Mouse (Mus musculus) spleen, embryonic (tissue): ENCODE measurements around the gene Notch1.

Experiments
- CTCF ChIA-PET: fragments of 350-600 bp; sonication (Branson Sonifier 250); formaldehyde crosslinking; loops from one replicate; lab custom pipeline; 2022; lab: Charles Lee

The Notch1 gene

GRCm38 (mm10) chr2:26516275-26516674, at the start of gene Notch1:
TSS of gene Notch1 (minus strand) at chr2:26516663.
- CTCF ChIA-PET = no interaction called here

GRCm38 (mm10) chr2:26566221-26566620, 49.8 kb upstream of the Notch1 start:
- CTCF ChIA-PET = interaction anchor here (1.4 kb wide), 1 partner anchor 119 kb away, joined by 3 read pairs; no protein-coding TSS in a partner anchor

GRCm38 (mm10) chr2:26561351-26562016, 45.0 kb upstream of the Notch1 start:
- CTCF ChIA-PET = interaction anchor here (1.3 kb wide), 1 partner anchor 112 kb away, joined by 5 read pairs; no protein-coding TSS in a partner anchor

GRCm38 (mm10) chr2:26560506-26560905, 44.0 kb upstream of the Notch1 start:
- CTCF ChIA-PET = no interaction called here

DNA sequence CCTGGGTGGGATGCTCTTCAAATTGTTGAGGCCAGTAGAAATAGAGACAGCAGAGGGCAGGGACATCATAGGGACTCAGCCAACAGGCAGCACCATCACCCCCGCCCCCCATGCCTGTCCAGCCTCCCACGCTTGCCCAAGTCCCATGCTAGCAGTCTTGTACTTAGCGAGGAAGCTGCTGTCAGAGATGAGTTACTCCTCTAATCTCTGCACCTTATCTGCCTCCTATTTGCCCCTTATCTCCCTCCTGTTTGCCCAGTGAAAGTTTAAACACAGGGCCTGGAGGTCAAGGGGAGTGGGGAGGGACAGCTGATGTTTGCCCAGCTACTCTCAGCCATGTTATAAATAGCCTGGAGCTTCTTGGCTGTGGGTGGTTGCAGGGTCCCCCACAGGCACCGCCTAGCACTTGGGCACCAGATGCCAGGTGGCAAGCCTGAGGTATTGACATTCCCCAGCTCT, 40.1 kb upstream of the Notch1 start:
- CTCF ChIA-PET = interaction anchor here (0.5 to 0.7 kb wide), 2 partner anchors 108 to 322 kb away, joined by 4 to 5 read pairs; no protein-coding TSS in a partner anchor

DNA sequence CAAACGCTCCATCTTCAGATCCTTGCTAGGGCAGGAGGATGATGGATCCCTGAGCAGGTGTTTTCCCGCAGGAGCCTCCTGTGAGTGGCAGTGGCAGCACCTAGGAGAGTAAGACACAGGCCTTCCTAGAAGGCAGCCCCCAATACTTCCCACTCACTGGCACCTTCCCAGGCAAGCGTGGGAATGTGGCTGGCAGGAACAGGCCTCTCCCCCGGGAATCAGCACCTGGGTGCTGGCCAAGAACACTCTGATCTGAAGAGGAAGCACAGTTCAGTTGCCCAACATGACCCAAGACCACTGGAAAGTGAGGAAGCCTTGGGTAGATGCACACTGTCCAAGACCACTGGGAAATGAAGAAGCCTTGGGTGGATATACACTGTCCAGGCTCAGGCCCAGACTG, 38.6 kb upstream of the Notch1 start:
- CTCF ChIA-PET = no interaction called here

GRCm38 (mm10) chr2:26553904-26554303, 37.4 kb upstream of the Notch1 start:
- CTCF ChIA-PET = no interaction called here

- CTCF ChIA-PET = no interaction called here
Measured at GRCm38 (mm10) chr2:26552066-26552465, 35.6 kb upstream of the Notch1 start.

- CTCF ChIA-PET = no interaction called here
Measured at GRCm38 (mm10) chr2:26551446-26551845, 35.0 kb upstream of the Notch1 start.

DNA sequence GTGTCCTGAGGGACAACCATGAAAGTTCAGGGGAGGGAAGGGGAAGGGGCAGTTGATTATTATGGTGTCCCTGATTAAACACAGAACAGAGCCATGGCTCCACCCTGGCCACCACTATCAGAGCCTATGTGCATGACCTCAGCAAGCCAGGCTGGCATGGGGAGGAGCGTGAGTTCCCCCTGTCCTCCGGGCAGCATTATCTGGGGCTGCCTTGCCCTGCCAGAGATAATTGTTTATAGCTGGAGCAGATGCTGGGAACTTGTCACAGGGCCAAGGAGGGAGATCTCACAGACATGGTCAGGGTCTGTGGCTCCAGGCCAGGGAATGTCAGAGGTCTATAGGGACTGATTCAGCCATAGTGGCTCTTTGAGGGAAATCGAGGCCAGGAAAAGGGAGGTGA, 34.3 kb upstream of the Notch1 start:
- CTCF ChIA-PET = no interaction called here

GRCm38 (mm10) chr2:26550205-26550604, 33.7 kb upstream of the Notch1 start:
- CTCF ChIA-PET = no interaction called here

DNA sequence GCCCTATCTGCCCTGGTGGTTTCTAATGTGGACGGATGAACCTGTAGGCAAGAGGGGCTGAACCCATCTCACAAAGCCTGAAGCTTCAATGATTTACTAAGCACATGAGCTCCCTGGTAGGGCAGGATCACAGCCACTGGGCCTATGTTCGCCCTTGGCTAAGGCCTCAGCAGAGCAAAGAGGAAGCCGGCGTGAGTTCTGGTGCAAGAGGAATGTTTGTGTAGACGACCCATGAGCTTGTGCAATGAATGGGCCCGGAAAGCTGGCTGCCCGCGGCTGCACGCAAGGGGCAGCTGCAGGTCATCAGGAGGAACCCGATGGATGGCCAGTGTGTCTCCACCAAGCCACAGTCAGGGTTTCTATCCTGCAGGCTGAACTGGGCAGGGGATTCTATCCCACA, 33.3 kb upstream of the Notch1 start:
- CTCF ChIA-PET = no interaction called here

GRCm38 (mm10) chr2:26547481-26547880, 31.0 kb upstream of the Notch1 start:
- CTCF ChIA-PET = interaction anchor here (0.6 kb wide), 1 partner anchor 23 kb away, joined by 3 read pairs; no protein-coding TSS in a partner anchor

- CTCF ChIA-PET = no interaction called here
Measured at GRCm38 (mm10) chr2:26544265-26544664, 27.8 kb upstream of the Notch1 start.

GRCm38 (mm10) chr2:26543768-26544167, 27.3 kb upstream of the Notch1 start:
- CTCF ChIA-PET = no interaction called here

DNA sequence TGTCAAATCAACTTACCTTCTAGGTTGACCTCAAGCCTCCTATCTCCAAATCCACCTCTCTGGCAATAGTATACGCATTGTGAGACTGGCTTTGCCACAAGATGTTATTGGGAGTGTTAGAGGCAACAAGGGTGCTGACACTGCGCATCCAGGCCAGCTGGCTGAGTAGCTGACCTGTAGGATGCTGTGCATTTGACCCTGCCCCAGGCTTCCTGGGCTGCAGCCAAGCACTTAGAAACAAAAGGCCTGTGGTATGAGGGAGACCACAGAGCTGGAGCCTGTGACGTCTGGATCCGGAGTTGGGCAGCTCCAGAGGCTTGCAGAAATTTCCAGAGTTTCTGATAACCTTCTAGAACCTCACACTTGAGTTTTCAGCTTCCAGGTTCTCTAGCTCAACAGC, 26.7 kb upstream of the Notch1 start:
- CTCF ChIA-PET = no interaction called here

GRCm38 (mm10) chr2:26541258-26541910, 24.9 kb upstream of the Notch1 start:
- CTCF ChIA-PET = no interaction called here

- CTCF ChIA-PET = no interaction called here
Measured at GRCm38 (mm10) chr2:26540721-26541120, 24.3 kb upstream of the Notch1 start.

GRCm38 (mm10) chr2:26539516-26539915, 23.1 kb upstream of the Notch1 start:
- CTCF ChIA-PET = no interaction called here

GRCm38 (mm10) chr2:26535517-26536045, 19.1 kb upstream of the Notch1 start:
- CTCF ChIA-PET = no interaction called here

GRCm38 (mm10) chr2:26534616-26535015, 18.2 kb upstream of the Notch1 start:
- CTCF ChIA-PET = interaction anchor here (0.5 kb wide), 1 partner anchor 342 kb away, joined by 12 read pairs; no protein-coding TSS in a partner anchor

GRCm38 (mm10) chr2:26534161-26534560, 17.7 kb upstream of the Notch1 start:
- CTCF ChIA-PET = interaction anchor here (0.5 to 0.6 kb wide), 2 partner anchors 155 to 342 kb away, joined by 3 to 12 read pairs; no protein-coding TSS in a partner anchor
